Mouse (Mus musculus): ENCODE data around the gene Ddah1.

The Ddah1 gene

GRCm38 (mm10) chr3:145768439-145768838, 10.0 kb downstream of the Ddah1 start:
- no peak for DNase-seq

DNA sequence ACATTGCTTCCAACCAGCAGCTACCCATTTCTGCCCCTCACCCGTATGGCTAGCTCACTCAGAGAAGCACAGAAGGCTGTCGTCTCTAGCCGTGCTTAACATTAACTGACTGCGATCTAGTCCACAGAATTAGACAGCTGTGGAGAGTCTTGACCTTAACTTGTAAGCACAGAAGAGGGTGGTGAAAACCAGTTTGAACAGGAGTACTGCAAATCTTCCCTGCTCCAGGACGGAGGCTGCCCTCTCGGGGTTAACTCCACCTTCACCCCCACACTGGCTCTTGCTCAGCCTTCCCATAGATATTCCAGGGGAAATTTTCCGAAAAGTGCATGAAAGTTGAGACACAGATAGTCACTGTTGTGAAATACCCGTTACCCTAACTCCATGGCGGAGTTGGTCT, 14.9 kb downstream of the Ddah1 start:
- peak; percentile 64 for DNase-seq

DNA sequence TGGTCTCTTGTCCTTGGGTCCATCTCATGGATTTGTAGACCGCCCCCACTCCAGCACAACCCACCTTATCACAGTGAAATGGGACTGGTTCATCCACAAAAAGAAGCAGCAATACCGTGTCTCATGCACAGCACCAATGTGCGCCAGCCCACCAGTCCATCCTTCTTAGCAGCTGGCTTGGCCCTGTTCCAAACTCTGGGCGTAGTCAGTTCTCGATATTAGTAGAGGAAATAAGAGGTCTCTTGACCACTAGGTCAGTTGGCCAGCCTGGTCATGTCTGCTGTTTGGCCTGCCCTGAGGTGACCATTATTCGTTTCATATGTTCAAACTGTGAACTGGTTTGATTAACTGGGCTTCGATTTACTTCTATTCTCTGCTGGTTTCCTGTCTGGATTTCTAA, 15.9 kb downstream of the Ddah1 start:
- no peak for DNase-seq

GRCm38 (mm10) chr3:145775236-145775635, 16.8 kb downstream of the Ddah1 start:
- no peak for DNase-seq

- peak; percentile 53 for DNase-seq
These were observed 17.4 kb downstream of the Ddah1 start for GRCm38 (mm10) chr3:145775862-145776261.

GRCm38 (mm10) chr3:145777006-145777405, 18.5 kb downstream of the Ddah1 start:
- no peak for DNase-seq

- DNase-seq: no peak
These were observed 20.0 kb downstream of the Ddah1 start for GRCm38 (mm10) chr3:145778406-145778922.

DNA sequence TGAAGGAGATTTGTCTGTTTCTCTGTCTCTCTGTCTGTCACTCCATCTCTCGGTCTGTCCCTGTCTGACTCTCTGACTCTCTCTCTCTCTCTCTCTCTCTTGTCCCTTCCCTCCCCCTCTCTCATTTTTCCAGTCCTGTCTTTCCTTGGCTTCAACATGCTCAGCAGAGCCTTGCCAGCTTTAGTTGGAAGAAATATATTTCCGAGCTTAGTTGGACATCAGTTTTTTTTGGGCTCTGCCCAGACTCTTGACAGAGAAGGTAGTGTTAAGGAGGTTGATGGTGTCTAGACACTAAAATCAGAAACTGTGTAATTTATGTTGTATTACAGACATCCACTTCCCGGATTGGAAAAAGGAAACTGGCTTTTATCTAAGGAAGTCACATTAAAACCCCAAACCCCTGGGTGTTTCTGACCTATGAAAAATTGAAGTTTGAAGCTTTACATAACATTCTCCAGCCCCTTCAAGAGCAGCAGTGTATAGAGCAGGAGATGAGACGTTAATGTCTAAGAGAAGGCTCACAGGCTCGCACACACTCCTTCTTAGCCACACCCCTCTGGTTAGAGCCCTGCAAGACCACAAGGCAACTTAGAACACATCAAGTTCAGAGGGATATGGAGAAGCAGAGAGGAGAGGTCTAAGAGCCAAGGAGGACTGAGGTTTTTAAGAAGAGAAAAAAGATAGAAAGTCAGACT, 21.0 kb downstream of the Ddah1 start:
- no peak for DNase-seq

DNA sequence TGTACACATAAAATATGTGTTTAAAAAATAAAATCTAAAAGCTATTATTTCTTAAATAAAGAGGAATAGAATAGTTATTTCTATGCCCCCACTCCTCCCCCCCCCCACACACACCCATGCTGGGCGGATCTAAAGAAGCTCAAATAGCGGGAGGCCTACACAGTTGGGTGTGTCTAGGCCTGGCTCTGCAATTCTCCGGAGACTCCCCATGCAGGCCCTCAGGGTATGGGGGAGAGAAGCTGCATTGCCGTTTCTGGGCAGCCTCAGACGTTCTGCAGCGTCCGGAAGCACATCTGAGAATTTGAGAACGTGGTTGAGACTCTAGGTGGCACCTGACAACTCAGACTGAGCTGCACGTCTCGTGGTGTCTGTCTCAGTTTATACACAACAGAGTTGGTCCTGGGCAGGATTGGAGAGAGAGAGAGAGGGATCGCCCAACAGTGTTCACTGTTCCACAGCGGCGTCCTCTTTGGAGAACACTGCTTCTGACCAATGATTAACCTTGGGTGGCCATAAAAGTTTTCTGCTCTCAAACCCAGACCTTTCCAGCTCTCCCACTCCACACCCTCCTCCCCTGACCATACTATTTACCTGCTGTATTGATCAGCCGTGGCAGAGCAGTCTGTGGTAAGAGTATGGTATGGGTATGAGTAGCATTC, 22.4 kb downstream of the Ddah1 start:
- peak; percentile 61 for DNase-seq

GRCm38 (mm10) chr3:145785244-145785643, 26.8 kb downstream of the Ddah1 start:
- DNase-seq: no peak

GRCm38 (mm10) chr3:145787303-145787702, 28.8 kb downstream of the Ddah1 start:
- no peak for DNase-seq

DNA sequence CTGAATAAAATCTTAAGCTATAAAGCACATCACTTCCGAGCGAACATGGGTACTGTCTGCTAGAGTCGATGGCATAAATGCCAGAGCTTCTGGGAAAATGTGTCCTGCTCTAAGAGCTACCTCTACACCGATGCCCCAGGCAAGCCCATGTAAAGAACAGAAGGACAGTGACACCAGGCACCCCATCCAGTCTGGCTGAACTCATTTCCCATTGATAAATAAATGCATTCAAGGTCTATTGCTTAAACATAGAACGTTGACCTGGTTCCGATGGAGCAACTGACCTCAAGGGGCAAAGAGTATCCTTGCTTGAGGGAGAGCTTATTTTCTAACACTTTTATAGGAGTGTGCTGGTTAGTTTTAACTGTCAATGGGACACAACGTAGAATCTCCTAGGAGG, 30.6 kb downstream of the Ddah1 start:
- no peak for DNase-seq

DNA sequence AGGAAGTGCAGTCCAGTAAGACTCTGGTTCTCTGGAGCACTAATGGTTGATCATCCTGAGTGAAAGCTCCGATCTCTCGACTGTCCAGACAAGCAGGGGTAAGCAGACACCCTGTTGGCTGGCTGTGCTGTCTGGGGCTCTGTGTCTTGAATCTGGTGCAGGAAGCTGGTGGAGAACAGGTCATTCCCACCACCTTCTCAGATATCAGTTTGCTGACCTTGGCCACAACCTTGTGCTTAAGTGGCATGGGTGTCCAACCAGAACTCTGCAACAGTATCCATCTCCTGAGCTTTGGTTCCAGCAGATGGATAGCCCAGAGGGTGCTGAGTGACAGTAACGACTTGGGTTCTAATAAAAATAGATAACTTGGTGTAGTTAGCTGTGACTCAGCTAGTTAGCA, 31.8 kb downstream of the Ddah1 start:
- DNase-seq: no peak

DNA sequence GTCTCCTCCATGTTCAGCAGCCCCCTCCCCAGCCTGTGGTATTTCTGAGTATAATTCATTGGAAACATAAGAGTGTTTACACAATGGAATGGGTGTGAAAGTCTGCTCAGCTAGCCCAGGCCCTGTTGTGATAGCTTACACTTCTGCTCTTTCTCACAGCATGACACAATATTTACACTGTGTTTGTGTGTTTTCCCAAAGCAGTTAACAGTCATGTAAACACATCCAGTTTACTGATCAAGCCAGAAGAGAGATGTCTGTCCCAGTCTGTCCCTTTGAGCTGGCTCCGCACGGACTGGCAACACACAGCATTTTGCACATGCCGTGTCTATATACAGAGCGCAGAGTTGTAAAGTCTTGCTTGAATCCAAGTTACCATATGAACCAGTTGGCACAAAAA, 32.2 kb downstream of the Ddah1 start:
- no peak for DNase-seq

GRCm38 (mm10) chr3:145794355-145794754, 35.9 kb downstream of the Ddah1 start:
- no peak for DNase-seq

- DNase-seq: no peak
These were observed 37.4 kb downstream of the Ddah1 start for GRCm38 (mm10) chr3:145795896-145796295.

DNA sequence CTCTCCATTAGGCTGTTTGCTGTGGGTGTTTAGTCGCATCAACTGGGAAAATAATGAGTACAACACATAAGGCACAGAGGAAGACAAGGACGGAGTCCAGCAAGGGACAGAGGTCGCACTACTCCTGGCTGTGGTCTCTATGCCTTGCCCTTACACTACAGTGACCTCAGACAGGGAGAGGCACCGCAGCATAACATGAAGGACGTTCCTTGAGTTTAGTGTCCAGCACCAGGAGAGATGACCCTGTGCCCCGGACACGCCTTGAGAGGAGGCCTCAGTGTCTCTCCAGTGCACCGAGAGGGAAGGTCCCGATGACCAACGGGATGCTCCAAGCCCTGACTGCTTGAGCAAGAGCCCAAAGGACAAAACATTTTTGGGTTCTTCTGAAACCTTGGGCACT, 39.6 kb downstream of the Ddah1 start:
- DNase-seq: no peak

DNA sequence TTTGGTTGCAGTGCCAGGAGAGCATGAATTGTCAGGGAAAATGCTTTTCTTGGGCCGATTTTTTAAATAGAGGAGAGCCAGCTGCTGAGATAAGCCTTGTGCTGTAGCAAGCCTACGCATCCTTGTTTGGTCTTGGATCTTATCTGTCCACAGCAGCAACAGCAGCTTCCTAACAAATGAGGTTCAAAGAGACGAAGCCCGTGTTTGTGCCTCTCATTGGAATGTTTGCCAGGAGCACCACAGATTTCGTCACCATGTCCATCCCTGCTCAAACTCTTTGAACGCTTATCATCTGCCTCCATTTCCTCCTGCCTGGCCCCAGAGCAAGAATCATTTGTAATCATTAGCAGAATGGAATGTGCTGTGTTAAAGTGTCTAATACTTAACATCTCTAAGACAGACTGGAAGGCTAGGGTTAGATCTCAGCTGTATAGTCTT, 40.3 kb downstream of the Ddah1 start:
- DNase-seq: peak; percentile 81

- no peak for DNase-seq
These were observed 40.9 kb downstream of the Ddah1 start for GRCm38 (mm10) chr3:145799365-145799764.

DNA sequence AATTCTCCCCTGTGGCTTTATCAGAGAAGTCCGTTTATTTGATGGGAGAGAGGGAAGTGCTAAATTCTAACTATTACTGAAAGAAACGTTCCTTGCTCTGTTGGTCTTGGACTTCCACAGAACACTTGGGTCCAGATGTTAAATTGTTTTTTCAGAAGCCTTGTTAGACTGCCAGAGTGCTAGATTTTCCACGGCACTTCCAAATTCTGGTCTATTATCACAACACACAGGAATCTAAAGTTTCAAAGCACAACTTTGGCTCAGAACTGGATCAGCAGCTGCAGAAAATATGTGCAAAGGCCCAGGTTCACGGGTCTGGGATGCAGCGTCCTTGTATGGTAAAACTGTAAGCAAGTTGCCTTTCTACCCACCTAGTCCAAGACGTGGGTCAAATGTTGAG, 43.6 kb downstream of the Ddah1 start:
- no peak for DNase-seq

DNA sequence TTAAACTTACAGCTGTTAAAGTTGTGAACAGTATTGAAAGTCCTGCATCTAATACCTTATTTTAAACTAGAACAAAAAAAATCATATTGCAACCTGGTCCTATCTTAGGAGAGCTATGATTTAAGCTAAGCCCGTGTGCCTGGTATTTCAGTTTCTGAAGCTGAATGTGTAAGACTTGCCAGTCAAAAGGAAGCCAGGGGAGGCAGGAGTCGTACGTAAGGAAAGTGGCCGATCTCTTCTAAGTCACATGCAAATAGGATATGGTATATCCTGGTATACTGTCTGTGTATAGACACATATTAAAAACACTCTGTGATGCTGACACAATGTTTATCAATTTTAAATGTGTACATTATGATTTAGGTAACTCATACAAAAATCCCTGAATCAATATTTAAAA, 47.4 kb downstream of the Ddah1 start:
- no peak for DNase-seq

DNA sequence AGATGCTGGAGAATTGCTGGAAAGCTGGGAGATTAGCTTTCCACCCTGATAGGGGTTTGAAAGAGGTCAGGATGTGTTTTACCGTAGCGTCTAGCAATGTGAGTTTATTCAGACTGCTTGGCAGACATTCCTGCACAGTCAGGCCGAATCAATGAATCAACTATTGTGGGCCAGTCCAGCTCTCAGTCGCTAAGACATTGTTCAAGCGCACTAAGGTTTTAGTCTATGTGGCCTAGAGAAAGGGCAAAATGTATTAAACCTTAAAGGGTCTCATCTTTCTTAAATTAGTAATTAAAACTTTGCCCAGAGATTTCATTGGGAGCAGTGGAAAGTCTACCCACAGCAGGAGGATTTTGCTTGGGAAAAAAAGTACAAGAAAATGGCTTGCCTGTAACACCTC, 48.0 kb downstream of the Ddah1 start:
- DNase-seq: no peak

DNA sequence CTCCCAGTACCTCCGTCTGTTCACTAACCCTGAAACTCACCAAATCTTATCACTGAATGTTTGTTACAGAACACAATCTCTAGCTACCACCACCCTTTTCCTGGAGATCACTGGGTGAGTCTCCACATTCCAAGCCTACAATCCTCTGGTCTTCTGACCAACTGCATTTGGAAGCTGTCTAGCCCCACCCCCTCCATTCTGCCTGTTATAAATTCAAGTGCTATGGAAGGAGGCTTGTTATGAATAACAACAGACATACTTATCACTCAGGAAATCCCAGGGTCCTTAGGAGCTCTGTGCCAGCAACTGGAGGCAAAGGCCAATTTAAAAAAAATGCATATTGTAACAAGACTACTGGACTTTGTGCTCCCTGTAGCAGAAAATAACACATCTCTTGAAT, 58.3 kb downstream of the Ddah1 start:
- DNase-seq: peak; percentile 54

DNA sequence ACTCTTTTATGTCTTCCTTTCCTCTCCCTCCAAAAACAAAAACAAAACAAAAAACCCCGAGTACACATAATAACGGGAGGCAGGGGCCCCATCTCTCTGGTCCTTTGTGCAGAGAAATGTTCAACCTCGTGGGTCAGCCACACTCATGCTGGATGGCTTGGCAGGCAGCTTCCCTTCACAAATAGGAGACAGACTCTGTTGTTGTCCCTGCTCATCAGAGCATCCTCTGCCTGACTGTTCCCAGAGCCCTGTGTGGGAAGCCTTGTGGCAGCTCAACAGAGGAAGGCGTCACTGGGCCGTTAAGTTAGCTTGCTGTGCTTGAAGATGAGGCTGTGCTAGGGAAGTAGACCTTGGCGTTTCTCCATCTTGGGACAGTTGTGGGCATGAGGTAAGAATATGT, 58.8 kb downstream of the Ddah1 start:
- DNase-seq: peak; percentile 29

GRCm38 (mm10) chr3:145820439-145820838, 62.0 kb downstream of the Ddah1 start:
- DNase-seq: no peak
